Mouse (Mus musculus) kidney, postnatal 0 days (tissue): ENCODE measurements around the gene Ryr3. TPM values are rescaled to one million over a fixed set of nuclear protein-coding genes. Genes with fewer than 3 reads are reported as not detected.

ENCODE experiments used
- ATAC-seq: fragments of 200-750 bp; cut with Nextera tagmentation; replicated peaks from 2 replicates; pipeline ENCODE4 v1.8.0; 2017; ENCODE audit warnings: low read depth, moderate number of reproducible peaks, moderate TSS enrichment, moderate library complexity; ENCODE audit not compliant: low FRiP score
- DNase-seq: peaks from one replicate; pipeline ENCODE4 v3.0.0-alpha.2; 2016; ENCODE audit warnings: low spot score
- H3K27ac ChIP-seq: fragments of 300-500 bp; sonication (generic); 2 replicates; pipeline ENCODE4 v1.5.1; 2014; ENCODE audit warnings: mild to moderate bottlenecking
- H3K27me3 ChIP-seq: fragments of 300-500 bp; sonication (generic); 2 replicates; pipeline ENCODE4 v1.6.1; 2014; ENCODE audit warnings: low read length, mixed read lengths; ENCODE audit not compliant: insufficient read depth
- H3K36me3 ChIP-seq: fragments of 300-500 bp; sonication (generic); 2 replicates; pipeline ENCODE4 v1.6.1; 2014; ENCODE audit warnings: low read length, mixed read lengths; ENCODE audit not compliant: insufficient read depth
- H3K4me1 ChIP-seq: fragments of 300-500 bp; sonication (generic); replicated peaks from 2 replicates; pipeline ENCODE4 v1.6.1; 2014; ENCODE audit warnings: antibody characterized with exemption, low read length, mixed read lengths; ENCODE audit not compliant: insufficient read depth
- H3K4me2 ChIP-seq: fragments of 300-500 bp; sonication (generic); 2 replicates; pipeline ENCODE4 v1.6.1; 2014; ENCODE audit warnings: mild to moderate bottlenecking, low read length, moderate library complexity, mixed read lengths
- H3K4me3 ChIP-seq: fragments of 300-500 bp; sonication (generic); replicated peaks from 2 replicates; pipeline ENCODE4 v1.5.1; 2014; ENCODE audit warnings: low read depth, low read length
- H3K9ac ChIP-seq: fragments of 300-500 bp; sonication (generic); 2 replicates; pipeline ENCODE4 v1.6.1; 2014; ENCODE audit warnings: low read depth, low read length
- H3K9me3 ChIP-seq: fragments of 300-500 bp; sonication (generic); replicated peaks from 2 replicates; pipeline ENCODE4 v1.6.1; 2016; ENCODE audit warnings: low read length, inconsistent platforms, mixed read lengths
- CTCF ChIP-seq: IDR thresholded peaks from 2 replicates; pipeline ENCODE4 v1.5.1; 2016; ENCODE audit warnings: antibody characterized with exemption, low read depth, mild to moderate bottlenecking, moderate library complexity
- WGBS: fragments of 180-500 bp; shearing (Covaris S2); extraction: QIAGEN DNeasy Blood & Tissue Kit; methylation state at CpG from one replicate; pipeline ENCODE4 v1.1.7; 2014; 5-methylcytosine and 5-hydroxymethylcytosine counted together
- polyA plus RNA-seq: library from polyadenylated mRNA; unstranded; fragments of >200 nt; fragmentation: Nextera tagmentation; extraction: Ambion mirVana; gene quantifications from 2 replicates; pipeline ENCODE4 v1.2.1, GENCODE M21; 2015

Ryr3 gene
- polyA plus RNA-seq, 1 experiment from 2014 or later = 0.22 TPM

DNA sequence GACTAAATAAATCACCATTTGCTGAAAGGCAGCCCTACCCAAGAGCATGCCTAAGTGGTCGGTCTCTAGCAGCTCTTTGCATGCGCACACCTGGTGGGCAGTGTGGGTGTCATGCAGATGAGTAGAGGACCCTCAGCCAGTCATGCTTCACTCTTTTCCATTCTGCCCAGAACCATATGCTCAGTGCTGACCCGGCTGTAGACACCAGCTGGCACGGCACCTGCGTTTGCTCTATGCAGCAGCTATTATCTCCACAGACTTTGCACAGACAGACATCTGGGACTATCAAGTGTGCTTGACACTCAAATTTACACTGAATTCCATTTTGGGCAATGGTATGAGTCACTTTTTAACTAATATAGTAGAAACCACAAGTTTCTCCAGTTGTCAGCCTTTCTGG is 186.2 kb downstream of the Ryr3 start:
- TF ChIP-seq CTCF = no peak
- no peaks in the 10 kb centered on the region for H3K4me1 ChIP-seq
- DNase-seq = no peak
- H3K4me2 ChIP-seq = no peak overlapping the region
- no peaks in the 10 kb centered on the region for H3K9me3 ChIP-seq
- WGBS = 82% methylated on average over 5 of the region's 5 CpGs
- no peak overlapping the region for H3K27ac ChIP-seq
- H3K4me3 ChIP-seq = no peak overlapping the region
- H3K27me3 ChIP-seq = no peaks in the 10 kb centered on the region
- no peaks in the 10 kb centered on the region for H3K36me3 ChIP-seq
- no peak overlapping the region for H3K9ac ChIP-seq
- no peak for ATAC-seq

GRCm38 (mm10) chr2:113019896-113020295 is 197.0 kb downstream of the Ryr3 start:
- WGBS = 55% methylated on average over 7 of the region's 7 CpGs
- ATAC-seq (no peak), DNase-seq (peak; percentile 4)
- Histone ChIP-seq H3K36me3 (no peaks in the 10 kb centered on the region), H3K9ac (no peak overlapping the region), H3K4me3 (no peak overlapping the region), H3K27ac (no peak overlapping the region), H3K9me3 (no peaks in the 10 kb centered on the region), H3K27me3 (no peaks in the 10 kb centered on the region), H3K4me2 (no peak overlapping the region), H3K4me1 (no peaks in the 10 kb centered on the region)
- no peak for TF ChIP-seq CTCF

GRCm38 (mm10) chr2:113018278-113018677 is 198.6 kb downstream of the Ryr3 start:
- DNase-seq = no peak
- 71% methylated on average over 1 of the region's 1 CpGs for WGBS
- Histone ChIP-seq H3K27me3 (no peaks in the 10 kb centered on the region), H3K9ac (no peak overlapping the region), H3K4me3 (no peak overlapping the region), H3K36me3 (no peaks in the 10 kb centered on the region), H3K4me1 (no peaks in the 10 kb centered on the region), H3K9me3 (no peaks in the 10 kb centered on the region), H3K27ac (no peak overlapping the region), H3K4me2 (no peak overlapping the region)
- no peak for TF ChIP-seq CTCF
- no peak for ATAC-seq

DNA sequence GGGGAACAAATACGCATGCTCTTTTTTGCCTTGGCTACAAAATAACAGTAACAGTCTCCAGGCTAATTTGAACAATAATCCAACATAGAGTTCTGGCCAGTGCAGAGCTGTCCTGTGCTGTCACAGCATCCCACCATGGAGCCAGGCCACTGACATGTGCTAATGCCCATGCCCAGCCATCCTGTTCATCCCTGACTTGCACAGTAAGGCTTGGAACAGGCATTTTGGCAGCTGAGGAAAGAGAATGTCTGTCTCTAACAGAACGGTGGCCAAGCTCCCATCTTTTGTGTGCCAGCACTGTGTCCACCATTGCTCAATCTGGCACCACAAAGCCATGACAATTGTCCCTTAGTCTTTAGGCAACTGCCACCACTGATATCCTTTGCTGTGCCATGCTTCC is 200.7 kb downstream of the Ryr3 start:
- TF ChIP-seq CTCF = no peak
- H3K4me2 ChIP-seq = no peak overlapping the region
- no peaks in the 10 kb centered on the region for H3K9me3 ChIP-seq
- DNase-seq = no peak
- ATAC-seq = no peak
- H3K36me3 ChIP-seq = no peaks in the 10 kb centered on the region
- H3K4me1 ChIP-seq = no peaks in the 10 kb centered on the region
- H3K27ac ChIP-seq = no peak overlapping the region
- no peaks in the 10 kb centered on the region for H3K27me3 ChIP-seq
- no peak overlapping the region for H3K9ac ChIP-seq
- H3K4me3 ChIP-seq = no peak overlapping the region
- WGBS = 89% methylated on average over 2 of the region's 2 CpGs

- no peak overlapping the region for H3K9ac ChIP-seq
- 75% methylated on average over 11 of the region's 11 CpGs for WGBS
- H3K4me2 ChIP-seq = no peak overlapping the region
- no peak overlapping the region for H3K4me3 ChIP-seq
- no peaks in the 10 kb centered on the region for H3K36me3 ChIP-seq
- H3K27me3 ChIP-seq = no peaks in the 10 kb centered on the region
- no peak for TF ChIP-seq CTCF
- H3K4me1 ChIP-seq = no peaks in the 10 kb centered on the region
- no peaks in the 10 kb centered on the region for H3K9me3 ChIP-seq
- DNase-seq (no peak), ATAC-seq (no peak)
- no peak overlapping the region for H3K27ac ChIP-seq
These were observed 207.7 kb downstream of the Ryr3 start for GRCm38 (mm10) chr2:113008961-113009740.

- Histone ChIP-seq H3K9me3 (no peaks in the 10 kb centered on the region), H3K27me3 (no peaks in the 10 kb centered on the region), H3K4me2 (no peak overlapping the region), H3K4me1 (no peaks in the 10 kb centered on the region), H3K27ac (no peak overlapping the region), H3K36me3 (no peaks in the 10 kb centered on the region), H3K9ac (no peak overlapping the region), H3K4me3 (no peak overlapping the region)
- WGBS = 80% methylated on average over 3 of the region's 3 CpGs
- TF ChIP-seq CTCF = no peak
- DNase-seq = no peak
- ATAC-seq = no peak
These were observed 218.4 kb downstream of the Ryr3 start for GRCm38 (mm10) chr2:112998498-112998897.
